Mouse (Mus musculus): ENCODE data around the gene Gm773.
"Not testable (repeated sequence)": the region's sequence is repeated elsewhere in the genome, so short reads cannot be mapped to it uniquely, and the experiment has no call there.

DNA sequence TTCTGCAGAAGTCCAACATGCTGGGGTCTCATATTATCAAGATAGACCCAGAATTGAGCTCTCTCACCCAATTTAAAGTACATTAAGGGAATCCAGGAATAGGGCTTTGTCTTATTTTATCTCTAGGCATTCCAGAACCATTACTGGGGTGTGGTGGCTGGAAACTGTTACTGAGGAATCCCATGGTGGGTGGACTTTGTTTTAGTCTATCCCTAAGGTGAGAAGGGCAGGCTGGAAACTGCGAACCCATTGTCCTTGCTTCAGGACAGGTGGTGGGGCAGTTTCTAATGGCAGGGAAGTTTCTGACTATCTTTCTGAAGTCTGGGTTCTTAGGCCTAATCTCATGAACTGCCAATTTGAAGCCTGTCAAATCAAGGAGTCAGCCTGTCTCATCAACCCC lies 26.2 kb downstream of the Gm773 start:
- not testable (repeated sequence) for TF ChIP-seq CTCF (conservative IDR thresholded peaks at IDR 0.05; ENCODE audit: insufficient read depth, insufficient read length, low read depth, low read length); POLR2A (IDR thresholded peaks at IDR 0.05; ENCODE audit: low read depth, low read length)
